Mouse (Mus musculus): ENCODE measurements around the gene Sec61a1. TPM values are rescaled to one million over a fixed set of nuclear protein-coding genes. Genes with fewer than 3 reads are reported as not detected.

Sec61a1 gene
- polyA plus RNA-seq (2012; rRNA removed) = 291 and 381 TPM in 2 replicates

GRCm38 (mm10) chr6:88518404-88519263 is at the start of gene Sec61a1:
Gene Sec61a1, minus strand, starts transcription at chr6:88518905.

GRCm38 (mm10) chr6:88465181-88465920 is 53.4 kb downstream of the Sec61a1 start, which contains the start of gene Ruvbl1:
Gene Ruvbl1, plus strand, starts transcription at chr6:88465409.

Other genes starting within 250 kb of the Sec61a1 start
- gene Eefsec, start 72.4 kb downstream of the Sec61a1 start, polyA plus RNA-seq (2012; rRNA removed) = 17.3 and 19.5 TPM in 2 replicates
- gene Ruvbl1, start 53.5 kb downstream of the Sec61a1 start, polyA plus RNA-seq (2012; rRNA removed) = 14.1 and 14.6 TPM in 2 replicates
- gene Kbtbd12, start 119.0 kb upstream of the Sec61a1 start, polyA plus RNA-seq (2012; rRNA removed) = 0.12 and 0.31 TPM in 2 replicates
- 68.3 and 86.1 TPM in 2 replicates for gene Mgll, start 205.5 kb upstream of the Sec61a1 start, polyA plus RNA-seq (2012; rRNA removed)

Data from colon, adult 2 months (tissue).